Mouse (Mus musculus) embryonic fibroblast, embryonic 13.5 days (primary cell): ENCODE measurements around the gene Zfyve9.

Experiments used
- CTCF ChIP-seq: IDR thresholded peaks from 2 replicates; pipeline ENCODE4 v1.5.1; 2011; ENCODE audit warnings: mild to moderate bottlenecking, control low read depth, low read length, moderate library complexity, borderline replicate concordance; ENCODE audit not compliant: insufficient read depth
- POLR2A ChIP-seq: IDR thresholded peaks from 2 replicates; pipeline ENCODE4 v1.6.1; 2011; ENCODE audit warnings: low read depth, mild to moderate bottlenecking, control low read depth, low read length, moderate library complexity

DNA sequence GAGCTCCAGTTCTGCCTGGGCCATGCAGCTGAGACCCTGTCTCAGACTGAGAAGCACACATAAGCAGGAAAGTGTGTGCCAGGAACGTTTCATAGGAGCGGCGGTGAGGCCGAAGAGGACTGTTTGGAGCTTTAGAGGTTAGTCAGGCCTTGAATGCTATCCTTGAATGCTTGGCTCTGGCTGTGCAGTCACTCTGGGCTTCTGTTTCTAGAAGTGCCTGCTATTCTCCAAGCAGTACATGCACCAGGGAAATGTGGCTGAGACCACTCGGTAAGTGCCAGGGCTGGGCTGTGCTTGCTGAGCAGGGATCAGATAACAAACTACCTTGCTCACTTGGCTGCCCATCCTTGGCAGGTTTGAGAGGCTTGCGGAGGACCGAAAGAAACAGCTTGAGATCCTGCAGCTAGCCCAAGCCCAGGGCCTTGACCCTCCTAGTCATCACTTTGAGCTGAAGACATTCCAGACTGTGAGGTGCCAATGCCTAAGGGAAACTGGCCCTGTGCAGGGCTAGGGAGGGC lies 151.2 kb downstream of the Zfyve9 start:
- TF ChIP-seq CTCF (no peak), POLR2A (no peak)
